Mouse (Mus musculus) MEL (cell line): ENCODE results near the gene Frmpd2. TPM values are rescaled to one million over a fixed set of nuclear protein-coding genes. Genes with fewer than 3 reads are reported as not detected.

ENCODE experiments used
- DNase-seq: peaks from one replicate; pipeline ENCODE4 v3.0.0; 2011; ENCODE audit warnings: low read depth, low spot score
- H3K27ac ChIP-seq: 2 replicates; pipeline ENCODE4 v1.5.1; 2012; ENCODE audit warnings: low read depth, mild to moderate bottlenecking, control low read depth, low read length, moderate library complexity; ENCODE audit not compliant: control insufficient read depth
- H3K27me3 ChIP-seq, 2 experiments: fragments of 150-350 bp in 1 of 2; sonication (generic) in 1 of 2; 2 replicates each; pipeline ENCODE4 v1.6.1; 2012; ENCODE audit warnings: low read length in 2 of 2, mild to moderate bottlenecking in 2 of 2, improper control_type of control experiment in 1 of 2, moderate library complexity in 1 of 2; ENCODE audit not compliant: insufficient read depth in 2 of 2, control insufficient read depth in 1 of 2
- H3K36me3 ChIP-seq, 2 experiments: 2 replicates each; pipeline ENCODE4 v1.6.1; 2012 to 2014; ENCODE audit warnings: low read length in 2 of 2, improper control_type of control experiment in 1 of 2, inconsistent platforms in 1 of 2, mild to moderate bottlenecking in 1 of 2; ENCODE audit not compliant: insufficient read depth in 2 of 2, control insufficient read depth in 1 of 2
- H3K4me1 ChIP-seq, 2 experiments: fragments of 150-350 bp in 1 of 2; sonication (generic) in 1 of 2; 2 replicates each; pipeline ENCODE4 v1.6.1; 2012; ENCODE audit warnings: low read length in 2 of 2, improper control_type of control experiment in 1 of 2, mild to moderate bottlenecking in 1 of 2; ENCODE audit not compliant: insufficient read depth in 2 of 2, control insufficient read depth in 1 of 2
- H3K4me3 ChIP-seq, 2 experiments: fragments of 150-350 bp in 1 of 2; sonication (generic) in 1 of 2; 2 replicates each; pipeline ENCODE4 v1.5.1; 2012; ENCODE audit warnings: low read depth in 2 of 2, low read length in 2 of 2, mild to moderate bottlenecking in 2 of 2, moderate library complexity in 2 of 2, control low read depth in 1 of 2, improper control_type of control experiment in 1 of 2; ENCODE audit not compliant: control insufficient read depth in 1 of 2, insufficient read depth in 1 of 2
- H3K79me2 ChIP-seq: 2 replicates; pipeline ENCODE4 v1.6.1; 2012; ENCODE audit warnings: mild to moderate bottlenecking, low read length, moderate library complexity; ENCODE audit not compliant: control insufficient read depth, poor library complexity, insufficient read depth
- H3K9ac ChIP-seq: 2 replicates; pipeline ENCODE4 v1.6.1; 2012; ENCODE audit warnings: low read depth, mild to moderate bottlenecking, control low read depth, low read length, moderate library complexity; ENCODE audit not compliant: control insufficient read depth, poor library complexity, severe bottlenecking
- H3K9me3 ChIP-seq: fragments of 150-350 bp; sonication (generic); replicated peaks from 2 replicates; pipeline ENCODE4 v1.6.1; 2012; ENCODE audit warnings: mild to moderate bottlenecking, low read length, improper control_type of control experiment, moderate library complexity; ENCODE audit not compliant: insufficient read depth
- BHLHE40 ChIP-seq: IDR thresholded peaks from 2 replicates; pipeline ENCODE4 v1.6.1; 2012; ENCODE audit warnings: low read depth, mild to moderate bottlenecking, inconsistent platforms, low read length, improper control_type of control experiment, borderline replicate concordance
- CHD1 ChIP-seq: IDR thresholded peaks from 2 replicates; pipeline ENCODE4 v1.6.1; 2012; ENCODE audit warnings: low read depth, mild to moderate bottlenecking, inconsistent platforms, low read length, improper control_type of control experiment
- CHD2 ChIP-seq: IDR thresholded peaks from 2 replicates; pipeline ENCODE4 v1.6.1; 2011; ENCODE audit warnings: low read length, improper control_type of control experiment
- CTCF ChIP-seq, 3 experiments: IDR thresholded peaks in 2 of 3; conservative IDR thresholded peaks in 1 of 3; 2 replicates each; pipeline ENCODE4 v1.5.1; 2011 to 2012; ENCODE audit warnings: low read length in 3 of 3, low read depth in 2 of 3, mild to moderate bottlenecking in 2 of 3, improper control_type of control experiment in 1 of 3, inconsistent platforms in 1 of 3, mixed read lengths in 1 of 3, moderate library complexity in 1 of 3; ENCODE audit not compliant: control insufficient read depth in 1 of 3, insufficient read depth in 1 of 3, poor library complexity in 1 of 3, severe bottlenecking in 1 of 3
- E2F4 ChIP-seq: IDR thresholded peaks from 2 replicates; pipeline ENCODE4 v1.6.1; 2011; ENCODE audit warnings: low read depth, low read length, improper control_type of control experiment, borderline replicate concordance
- ELF1 ChIP-seq: IDR thresholded peaks from 2 replicates; pipeline ENCODE4 v1.6.1; 2014; ENCODE audit warnings: low read depth, mild to moderate bottlenecking, inconsistent platforms, low read length, improper control_type of control experiment, moderate library complexity
- ETS1 ChIP-seq: IDR thresholded peaks from 2 replicates; pipeline ENCODE4 v1.6.1; 2012; ENCODE audit warnings: low read depth, mild to moderate bottlenecking, inconsistent platforms, low read length, improper control_type of control experiment, moderate library complexity
- GATA1 ChIP-seq: IDR thresholded peaks from 2 replicates; pipeline ENCODE4 v1.6.1; 2011; ENCODE audit warnings: low read depth, low read length, improper control_type of control experiment
- MAFK ChIP-seq: IDR thresholded peaks from 2 replicates; pipeline ENCODE4 v1.6.1; 2011; ENCODE audit warnings: low read depth, mild to moderate bottlenecking, low read length, improper control_type of control experiment, borderline replicate concordance
- MAX ChIP-seq: IDR thresholded peaks from 2 replicates; pipeline ENCODE4 v1.6.1; 2011; ENCODE audit warnings: low read length, improper control_type of control experiment
- MAZ ChIP-seq: IDR thresholded peaks from 2 replicates; pipeline ENCODE4 v1.6.1; 2012; ENCODE audit warnings: low read depth, mild to moderate bottlenecking, inconsistent platforms, low read length, improper control_type of control experiment
- MEF2A ChIP-seq: IDR thresholded peaks from 2 replicates; pipeline ENCODE4 v1.6.1; 2014; ENCODE audit warnings: low read depth, mild to moderate bottlenecking, inconsistent platforms, low read length, improper control_type of control experiment; ENCODE audit not compliant: poor library complexity, insufficient replicate concordance, severe bottlenecking; ENCODE audit errors: extremely low read depth
- MXI1 ChIP-seq: IDR thresholded peaks from 2 replicates; pipeline ENCODE4 v1.6.1; 2011; ENCODE audit warnings: mild to moderate bottlenecking, low read depth, low read length, improper control_type of control experiment
- MYC ChIP-seq: IDR thresholded peaks from 2 replicates; pipeline ENCODE4 v1.6.1; 2011; ENCODE audit warnings: low read depth, mild to moderate bottlenecking, low read length, improper control_type of control experiment, moderate library complexity
- NRF1 ChIP-seq: IDR thresholded peaks from 2 replicates; pipeline ENCODE4 v1.6.1; 2014; ENCODE audit warnings: low read depth, mild to moderate bottlenecking, inconsistent platforms, low read length, improper control_type of control experiment, moderate library complexity; ENCODE audit not compliant: poor library complexity, insufficient read depth, severe bottlenecking
- POLR2A ChIP-seq, 2 experiments: IDR thresholded peaks; 2 replicates each; pipeline ENCODE4 v1.6.1; 2011 to 2012; ENCODE audit warnings: low read length in 2 of 2, mild to moderate bottlenecking in 2 of 2, control low read depth in 1 of 2, improper control_type of control experiment in 1 of 2, low read depth in 1 of 2, moderate library complexity in 1 of 2; ENCODE audit not compliant: control insufficient read depth in 1 of 2, insufficient read depth in 1 of 2, poor library complexity in 1 of 2
- POLR2AphosphoS2 ChIP-seq: IDR thresholded peaks from 2 replicates; pipeline ENCODE4 v1.6.1; 2011; ENCODE audit warnings: low read length, improper control_type of control experiment
- POLR2AphosphoS5 ChIP-seq: IDR thresholded peaks from 2 replicates; pipeline ENCODE4 v1.6.1; 2012; ENCODE audit warnings: low read depth, borderline replicate concordance, mild to moderate bottlenecking, inconsistent platforms, low read length, moderate library complexity, mixed read lengths
- RAD21 ChIP-seq: IDR thresholded peaks from 2 replicates; pipeline ENCODE4 v1.6.1; 2011; ENCODE audit warnings: mild to moderate bottlenecking, low read depth, low read length, improper control_type of control experiment
- RCOR1 ChIP-seq: IDR thresholded peaks from 2 replicates; pipeline ENCODE4 v1.6.1; 2012; ENCODE audit warnings: low read depth, mild to moderate bottlenecking, inconsistent platforms, low read length, improper control_type of control experiment
- TAL1 ChIP-seq: IDR thresholded peaks from 2 replicates; pipeline ENCODE4 v1.6.1; 2012; ENCODE audit warnings: mild to moderate bottlenecking, inconsistent platforms, low read length, moderate library complexity, mixed read lengths
- TBP ChIP-seq: IDR thresholded peaks from 2 replicates; pipeline ENCODE4 v1.8.0; 2011; ENCODE audit warnings: low read depth, low read length, improper control_type of control experiment
- TCF12 ChIP-seq: IDR thresholded peaks from 2 replicates; pipeline ENCODE4 v1.6.1; 2014; ENCODE audit warnings: low read depth, mild to moderate bottlenecking, inconsistent platforms, low read length, improper control_type of control experiment, moderate library complexity
- USF1 ChIP-seq: IDR thresholded peaks from 2 replicates; pipeline ENCODE4 v1.6.1; 2014; ENCODE audit warnings: low read depth, mild to moderate bottlenecking, inconsistent platforms, low read length, improper control_type of control experiment, moderate library complexity
- USF2 ChIP-seq, 2 experiments: IDR thresholded peaks; 2 replicates each; pipeline ENCODE4 v1.6.1; 2011 to 2012; ENCODE audit warnings: improper control_type of control experiment in 2 of 2, low read length in 2 of 2, borderline replicate concordance in 1 of 2, inconsistent platforms in 1 of 2, low read depth in 1 of 2, mild to moderate bottlenecking in 1 of 2; ENCODE audit not compliant: insufficient read depth in 1 of 2
- ZNF384 ChIP-seq: IDR thresholded peaks from 2 replicates; pipeline ENCODE4 v1.6.1; 2012; ENCODE audit warnings: low read depth, mild to moderate bottlenecking, inconsistent platforms, low read length, improper control_type of control experiment
- polyA plus RNA-seq, 2 experiments: library from polyadenylated mRNA; stranded (reverse) in 1 of 2; unstranded in 1 of 2; fragments of >175 nt in 1 of 2; fragments of >200 nt in 1 of 2; gene quantifications; 2 replicates each; pipeline versions ENCODE4 v1.2.1 to v1.2.4; 2012; ENCODE audit warnings: low replicate concordance in 2 of 2, low read depth in 1 of 2; ENCODE audit not compliant: insufficient read length in 2 of 2, insufficient read depth in 1 of 2, missing spikeins in 1 of 2
- total RNA-seq: library from RNA; depleted of rRNA; stranded (reverse); fragments of 300-350 nt; gene quantifications from 2 replicates; pipeline ENCODE4 v1.2.3, GENCODE M21; 2012

Gene Frmpd2
- total and polyA plus RNA-seq, 3 experiments: not detected

- H3K4me3 ChIP-seq: no peak overlapping the region
- H3K27me3 ChIP-seq: no peaks in the 10 kb centered on the region
- no peaks in the 10 kb centered on the region for H3K9me3 ChIP-seq
- TF ChIP-seq MYC: no peak
- no peak for TF ChIP-seq TAL1
- no peak for TF ChIP-seq USF1
- no peak for TF ChIP-seq ETS1
- no peak for TF ChIP-seq CTCF (IDR thresholded peaks at IDR 0.05 in 2 of 3, conservative IDR thresholded peaks at IDR 0.05 in 1 of 3; ENCODE audit: control insufficient read depth in 1 of 3, insufficient read depth in 1 of 3, low read depth in 2 of 3, low read length in 3 of 3, poor library complexity in 1 of 3, severe bottlenecking in 1 of 3)
- TF ChIP-seq USF2 (IDR thresholded peaks at IDR 0.05; ENCODE audit: borderline replicate concordance in 1 of 2, insufficient read depth in 1 of 2, low read depth in 1 of 2, low read length in 2 of 2): no peak
- no peak for TF ChIP-seq MAX
- TF ChIP-seq TBP: no peak
- no peak for TF ChIP-seq RAD21
- TF ChIP-seq ELF1: no peak
- no peak for TF ChIP-seq BHLHE40
- TF ChIP-seq NRF1: no peak
- TF ChIP-seq MAFK: no peak
- no peak for TF ChIP-seq POLR2AphosphoS2
- TF ChIP-seq POLR2AphosphoS5: no peak
- no peak for TF ChIP-seq CHD1
- no peak for TF ChIP-seq TCF12
- no peak for TF ChIP-seq MXI1
- no peak for TF ChIP-seq CHD2
- no peak for TF ChIP-seq E2F4
- H3K36me3 ChIP-seq: no peaks in the 10 kb centered on the region
- H3K27ac ChIP-seq: no peak overlapping the region
- H3K9ac ChIP-seq: no peak overlapping the region
- no peaks in the 10 kb centered on the region for H3K79me2 ChIP-seq
- no peaks in the 10 kb centered on the region for H3K4me1 ChIP-seq
- DNase-seq: no peak
Observed at GRCm38 (mm10) chr14:33539559-33540167, 68.2 kb downstream of the Frmpd2 start.

GRCm38 (mm10) chr14:33545565-33546143 lies 74.2 kb downstream of the Frmpd2 start:
- Histone ChIP-seq H3K4me1 (no peaks in the 10 kb centered on the region), H3K4me3 (no peak overlapping the region), H3K36me3 (no peaks in the 10 kb centered on the region), H3K79me2 (no peaks in the 10 kb centered on the region), H3K9me3 (no peaks in the 10 kb centered on the region), H3K9ac (no peak overlapping the region), H3K27me3 (no peaks in the 10 kb centered on the region), H3K27ac (no peak overlapping the region)
- no peak for DNase-seq
- TF ChIP-seq MAZ: no peak
- no peak for TF ChIP-seq CHD1
- TF ChIP-seq POLR2A (IDR thresholded peaks at IDR 0.05; ENCODE audit: control insufficient read depth in 1 of 2, insufficient read depth in 1 of 2, low read depth in 1 of 2, low read length in 2 of 2, poor library complexity in 1 of 2): no peak
- no peak for TF ChIP-seq ETS1
- TF ChIP-seq ZNF384: no peak
- TF ChIP-seq POLR2AphosphoS5: no peak
- TF ChIP-seq MYC: no peak
- no peak for TF ChIP-seq CHD2
- TF ChIP-seq MEF2A: no peak
- no peak for TF ChIP-seq RCOR1
- TF ChIP-seq TCF12: no peak
- TF ChIP-seq TAL1: no peak
- no peak for TF ChIP-seq USF1
- TF ChIP-seq GATA1: no peak
- no peak for TF ChIP-seq BHLHE40
